Comparison of ENCODE assay signal across 37 mouse cellular contexts in the genomic region with DNA sequence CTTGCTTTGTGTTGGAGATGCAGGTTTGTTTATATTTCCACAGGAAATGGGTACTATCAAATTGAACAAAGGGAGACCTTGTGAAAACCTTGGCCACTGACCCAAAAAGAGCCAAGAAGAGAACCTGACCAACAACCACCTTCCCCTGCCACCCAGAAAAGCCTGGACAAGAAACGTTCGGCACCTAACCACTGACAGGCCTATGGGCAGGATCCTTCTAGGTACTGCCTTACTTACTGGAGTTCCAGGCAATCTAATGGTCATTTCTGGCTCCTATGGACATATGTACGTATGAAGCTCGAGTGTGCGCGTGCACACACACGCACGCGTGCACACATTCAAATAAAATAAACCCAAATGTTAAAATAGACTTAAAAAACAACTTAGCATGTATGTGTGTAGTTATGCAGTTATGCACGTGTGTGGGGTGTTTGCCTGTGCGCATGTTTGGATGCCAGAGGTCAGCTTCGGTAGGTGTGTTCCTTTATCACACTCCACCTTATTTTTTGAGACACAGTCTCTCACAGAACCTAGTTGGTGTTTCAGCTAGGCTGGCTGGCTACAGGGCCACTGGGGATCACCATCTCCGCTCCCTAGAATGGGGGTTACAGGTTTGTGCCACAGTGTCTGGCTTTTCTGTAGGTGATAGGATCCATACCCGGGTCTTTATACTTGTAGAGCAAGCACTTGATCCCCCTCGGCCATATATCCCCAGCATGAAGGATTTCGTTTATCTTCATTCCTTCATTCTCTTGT. TPM values are rescaled to one million over a fixed set of nuclear protein-coding genes. Genes with fewer than 3 reads are reported as not detected.
"Had no signal": no experiment of that assay in that cellular context is flagged by ENCODE, and none has a peak within 500 bp of the region (broad histone marks: within the 10 kb centered on the region; RNA-seq: fewer than 3 reads in every experiment).

No protein-coding gene starts in this region.

- H3K36me3 ChIP-seq: embryonic facial prominence, embryonic 12.5 days; embryonic facial prominence, embryonic 13.5 days; embryonic facial prominence, embryonic 15.5 days; forebrain, embryonic 12.5 days had no signal

- DNase-seq: cerebellum, adult 8-10 months; cerebellum, adult 9-10 months; cerebellum, adult 9-11 months; cerebellum, postnatal 10 days; cerebellum, postnatal 14 days; cerebellum, postnatal 25 days; cerebellum, postnatal 36 days; embryo, embryonic 11 days; forebrain, postnatal 0 days; gastrocnemius, adult 2 months; gastrocnemius, postnatal 10 days; gastrocnemius, postnatal 14 days; gastrocnemius, postnatal 25 days; gastrocnemius, postnatal 36 days; heart, adult 18-20 months; heart, adult 2 months had no signal

- H3K9me3 ChIP-seq: embryonic facial prominence, embryonic 10.5 days; embryonic facial prominence, embryonic 12.5 days; embryonic facial prominence, embryonic 13.5 days; embryonic facial prominence, embryonic 15.5 days; forebrain, embryonic 10.5 days; forebrain, embryonic 12.5 days; forebrain, embryonic 13.5 days; forebrain, embryonic 15.5 days had no signal

- H3K4me1 ChIP-seq: embryonic facial prominence, embryonic 12.5 days; embryonic facial prominence, embryonic 13.5 days; embryonic facial prominence, embryonic 15.5 days; forebrain, embryonic 10.5 days; forebrain, embryonic 12.5 days; forebrain, embryonic 13.5 days; forebrain, embryonic 15.5 days had no signal

- H3K4me3 ChIP-seq: embryonic facial prominence, embryonic 10.5 days; embryonic facial prominence, embryonic 12.5 days; embryonic facial prominence, embryonic 13.5 days; embryonic facial prominence, embryonic 15.5 days; erythroblast, embryonic 14.5 days; forebrain, embryonic 10.5 days; forebrain, embryonic 12.5 days; forebrain, embryonic 13.5 days; forebrain, embryonic 15.5 days; gastrocnemius, adult 2 months; heart, adult 2 months had no signal

- H3K27me3 ChIP-seq: embryonic facial prominence, embryonic 12.5 days; embryonic facial prominence, embryonic 13.5 days; embryonic facial prominence, embryonic 15.5 days; forebrain, embryonic 12.5 days; forebrain, embryonic 13.5 days; forebrain, embryonic 15.5 days had no signal

- H3K27ac ChIP-seq: embryonic facial prominence, embryonic 10.5 days; embryonic facial prominence, embryonic 12.5 days; embryonic facial prominence, embryonic 13.5 days; embryonic facial prominence, embryonic 15.5 days; forebrain, embryonic 10.5 days; forebrain, embryonic 12.5 days; forebrain, embryonic 13.5 days; forebrain, embryonic 15.5 days; gastrocnemius, adult 2 months; heart, adult 2 months had no signal

RNA-seq across cellular contexts. Expression of gene Gm30302, which starts 57.3 kb away (rescaled TPM):
- total RNA-seq: common myeloid progenitor, adult 5-6 weeks; forebrain, postnatal 0 days; gastrocnemius, adult 18-20 months; gastrocnemius, adult 2 months; gastrocnemius, adult 8-10 months; gastrocnemius, postnatal 10 days; gastrocnemius, postnatal 14 days; gastrocnemius, postnatal 25 days; gastrocnemius, postnatal 36 days; gastrocnemius, postnatal 4 days; granulocyte monocyte progenitor cell, adult 5-6 weeks had no signal
- polyA plus RNA-seq: cortical plate, adult 2 months; embryonic facial prominence, embryonic 10.5 days; embryonic facial prominence, embryonic 11.5 days; embryonic facial prominence, embryonic 12.5 days; embryonic facial prominence, embryonic 13.5 days; embryonic facial prominence, embryonic 14.5 days; embryonic facial prominence, embryonic 15.5 days; erythroblast, embryonic 14.5 days; forebrain, embryonic 10.5 days; forebrain, embryonic 11.5 days; forebrain, embryonic 12.5 days; forebrain, embryonic 13.5 days; forebrain, embryonic 14.5 days; forebrain, embryonic 15.5 days; forebrain, embryonic 16.5 days; forebrain, postnatal 0 days; frontal cortex, adult 2 months had no signal
